Mouse (Mus musculus) C2C12 (cell line): ENCODE data around the gene Cdca7.

ENCODE experiments used
- CEBPB ChIP-seq: IDR thresholded peaks from one replicate; pipeline ENCODE4 v1.6.1; 2011; ENCODE audit warnings: low read depth, mild to moderate bottlenecking, control low read depth, moderate library complexity
- CTCF ChIP-seq: IDR thresholded peaks from one replicate; pipeline ENCODE4 v1.5.1; 2011; ENCODE audit not compliant: control insufficient read depth, insufficient read depth, insufficient read length
- FOSL1 ChIP-seq: IDR thresholded peaks from one replicate; pipeline ENCODE4 v1.8.0; 2011; ENCODE audit warnings: mild to moderate bottlenecking, low read length; ENCODE audit not compliant: poor library complexity, insufficient read depth, severe bottlenecking
- MYOG ChIP-seq: IDR thresholded peaks from one replicate; pipeline ENCODE4 v1.6.1; 2011; ENCODE audit not compliant: control insufficient read depth, insufficient read length; ENCODE audit errors: extremely low read depth

- no peak for TF ChIP-seq CTCF
- TF ChIP-seq FOSL1: no peak
- TF ChIP-seq CEBPB: no peak
- TF ChIP-seq MYOG: no peak
These were observed 2.2 kb downstream of the Cdca7 start for GRCm38 (mm10) chr2:72478176-72478575.
